Mouse (Mus musculus): Measurements from ENCODE around the gene Grin3a. TPM values are rescaled to one million over a fixed set of nuclear protein-coding genes. Genes with fewer than 3 reads are reported as not detected.
"Not testable (repeated sequence)": the region's sequence is repeated elsewhere in the genome, so short reads cannot be mapped to it uniquely, and the experiment has no call there.

Gene Grin3a
- polyA plus RNA-seq, 1 experiment from 2014 or later, result 2.4 TPM

DNA sequence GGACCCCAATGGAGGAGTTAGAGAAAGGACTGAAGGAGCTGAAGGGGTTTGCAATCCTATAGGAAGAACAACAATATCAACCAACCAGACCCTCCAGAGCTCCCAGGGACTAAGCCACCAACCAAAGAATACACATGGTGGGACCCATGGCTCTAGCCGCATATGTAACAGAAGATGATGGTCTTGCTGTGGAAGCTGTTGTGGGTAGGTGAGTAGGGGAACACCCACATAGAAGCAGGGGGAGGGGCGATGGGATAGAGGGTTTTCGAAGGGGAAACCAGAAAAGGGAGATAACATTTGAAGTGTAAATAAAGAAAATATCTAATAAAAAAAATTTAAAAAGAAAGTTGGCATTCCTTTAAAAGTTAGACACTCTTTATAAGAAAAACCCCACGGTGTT, 220.6 kb downstream of the Grin3a start:
- not testable (repeated sequence) for H3K9me3 ChIP-seq (replicated peaks; ENCODE audit: control insufficient read depth, low read length); H3K36me3 ChIP-seq (ENCODE audit: control insufficient read depth, insufficient read depth, low read length); ATAC-seq (replicated peaks; ENCODE audit: insufficient number of reproducible peaks, low FRiP score, low TSS enrichment); H3K4me1 ChIP-seq (ENCODE audit: control insufficient read depth, insufficient read depth, low read length); H3K27ac ChIP-seq (ENCODE audit: low read depth, low read length); H3K9ac ChIP-seq (ENCODE audit: low read depth, low read length); H3K27me3 ChIP-seq (ENCODE audit: control insufficient read depth, insufficient read depth, low read length); H3K4me3 ChIP-seq (ENCODE audit: low read depth, low read length); H3K4me2 ChIP-seq
- 63% methylated on average over 4 of the region's 4 CpGs for WGBS (ENCODE audit: insufficient replicate concordance)

DNA sequence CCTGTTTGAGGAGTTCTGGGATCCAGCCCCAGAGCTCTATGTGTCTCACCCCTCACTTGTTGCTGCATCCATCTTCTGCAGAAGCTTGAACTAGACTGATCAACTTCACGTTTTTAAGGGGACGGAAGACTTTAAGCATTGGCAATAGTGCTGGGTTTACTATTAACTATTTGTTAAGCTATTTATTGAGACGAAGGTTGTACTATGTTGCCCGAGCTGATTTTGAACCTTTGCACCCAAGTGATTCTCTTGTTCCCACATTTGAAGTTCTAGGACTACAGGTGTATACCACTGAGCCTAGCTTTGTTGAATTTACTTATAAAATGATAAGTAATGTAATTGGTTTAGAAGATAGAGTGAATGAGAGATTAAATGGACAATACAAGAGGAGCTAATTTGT, 221.6 kb downstream of the Grin3a start:
- Histone ChIP-seq H3K27ac (ENCODE audit: low read depth, low read length) (no peak overlapping the region), H3K4me2 (no peak overlapping the region), H3K27me3 (ENCODE audit: control insufficient read depth, insufficient read depth, low read length) (no peaks in the 10 kb centered on the region), H3K4me3 (ENCODE audit: low read depth, low read length) (no peak overlapping the region), H3K9me3 (replicated peaks; ENCODE audit: control insufficient read depth, low read length) (no peaks in the 10 kb centered on the region), H3K9ac (ENCODE audit: low read depth, low read length) (no peak overlapping the region), H3K36me3 (ENCODE audit: control insufficient read depth, insufficient read depth, low read length) (no peaks in the 10 kb centered on the region), H3K4me1 (ENCODE audit: control insufficient read depth, insufficient read depth, low read length) (no peaks in the 10 kb centered on the region)
- 69% methylated on average over 4 of the region's 4 CpGs for WGBS (ENCODE audit: insufficient replicate concordance)
- no peak for ATAC-seq (replicated peaks; ENCODE audit: insufficient number of reproducible peaks, low FRiP score, low TSS enrichment)

DNA sequence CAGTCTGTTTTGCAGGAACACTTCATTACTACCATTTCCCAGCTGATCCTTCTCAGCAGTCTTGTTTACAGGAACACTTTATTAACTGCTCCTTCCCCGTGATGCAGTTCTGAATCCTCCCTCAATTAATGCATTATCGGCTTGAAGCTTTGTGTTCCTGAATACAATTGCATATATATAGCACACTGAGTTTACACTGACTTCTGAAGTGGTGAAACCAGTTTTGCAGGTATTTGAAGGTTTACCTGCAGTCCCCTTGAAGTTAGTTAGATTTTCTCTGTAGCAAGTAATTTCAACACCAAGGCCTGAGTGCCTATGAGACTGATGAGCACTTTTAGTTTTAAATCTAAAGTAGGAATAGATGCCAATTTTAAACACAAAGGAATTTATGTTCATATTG, 223.3 kb downstream of the Grin3a start:
- H3K9ac ChIP-seq (ENCODE audit: low read depth, low read length), result no peak overlapping the region
- H3K27ac ChIP-seq (ENCODE audit: low read depth, low read length), result no peak overlapping the region
- H3K4me2 ChIP-seq, result no peak overlapping the region
- WGBS (ENCODE audit: insufficient replicate concordance), result 76% methylated on average over 2 of the region's 2 CpGs
- no peak overlapping the region for H3K4me3 ChIP-seq (ENCODE audit: low read depth, low read length)
- no peaks in the 10 kb centered on the region for H3K27me3 ChIP-seq (ENCODE audit: control insufficient read depth, insufficient read depth, low read length)
- H3K9me3 ChIP-seq (replicated peaks; ENCODE audit: control insufficient read depth, low read length), result no peaks in the 10 kb centered on the region
- no peaks in the 10 kb centered on the region for H3K36me3 ChIP-seq (ENCODE audit: control insufficient read depth, insufficient read depth, low read length)
- ATAC-seq (replicated peaks; ENCODE audit: insufficient number of reproducible peaks, low FRiP score, low TSS enrichment), result no peak
- H3K4me1 ChIP-seq (ENCODE audit: control insufficient read depth, insufficient read depth, low read length), result no peaks in the 10 kb centered on the region

DNA sequence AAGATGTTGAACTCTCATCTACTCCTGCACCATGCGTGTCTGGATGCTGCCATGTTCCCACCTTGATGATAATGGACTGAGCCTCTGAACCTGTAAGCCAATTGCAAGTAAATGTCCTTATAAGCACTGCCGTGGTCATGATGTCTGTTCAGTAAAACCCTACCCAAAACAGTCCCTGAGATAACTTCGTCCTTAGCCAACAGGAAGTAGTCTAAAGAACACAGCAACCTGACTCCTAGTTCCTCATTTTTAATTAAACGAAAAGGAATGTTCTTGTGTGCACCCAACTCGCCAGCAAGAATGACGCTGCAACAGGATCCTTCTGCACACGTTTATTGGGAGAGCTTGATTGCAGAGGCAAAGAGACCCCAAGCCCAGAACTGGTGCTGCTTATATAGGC, 225.7 kb downstream of the Grin3a start:
- not testable (repeated sequence) for H3K27ac ChIP-seq (ENCODE audit: low read depth, low read length); H3K4me2 ChIP-seq; H3K9me3 ChIP-seq (replicated peaks; ENCODE audit: control insufficient read depth, low read length); ATAC-seq (replicated peaks; ENCODE audit: insufficient number of reproducible peaks, low FRiP score, low TSS enrichment); H3K4me1 ChIP-seq (ENCODE audit: control insufficient read depth, insufficient read depth, low read length); H3K4me3 ChIP-seq (ENCODE audit: low read depth, low read length); H3K9ac ChIP-seq (ENCODE audit: low read depth, low read length); H3K27me3 ChIP-seq (ENCODE audit: control insufficient read depth, insufficient read depth, low read length); H3K36me3 ChIP-seq (ENCODE audit: control insufficient read depth, insufficient read depth, low read length)
- 79% methylated on average over 7 of the region's 7 CpGs for WGBS (ENCODE audit: insufficient replicate concordance)

DNA sequence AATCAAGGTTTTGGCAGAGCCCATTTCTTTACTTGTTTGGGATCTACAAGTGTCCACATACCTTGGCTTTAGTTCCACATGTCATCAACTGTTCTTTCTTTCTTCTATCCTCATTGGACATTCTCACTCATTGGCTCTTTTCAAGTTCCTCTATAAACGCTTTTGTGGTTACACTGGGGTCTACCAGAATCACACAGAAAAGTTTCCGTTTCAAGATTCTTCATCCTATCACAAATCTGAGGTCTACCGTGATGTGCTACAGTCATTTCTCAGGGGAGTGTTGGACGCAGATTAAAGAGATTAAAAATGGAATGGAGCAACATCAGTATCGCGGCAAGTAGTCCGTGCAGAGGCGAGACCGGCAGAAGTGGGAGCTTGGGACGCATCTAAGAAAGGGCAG, 228.6 kb downstream of the Grin3a start:
- H3K27me3 ChIP-seq (ENCODE audit: control insufficient read depth, insufficient read depth, low read length), result no peaks in the 10 kb centered on the region
- no peak overlapping the region for H3K27ac ChIP-seq (ENCODE audit: low read depth, low read length)
- H3K4me2 ChIP-seq, result no peak overlapping the region
- no peak for ATAC-seq (replicated peaks; ENCODE audit: insufficient number of reproducible peaks, low FRiP score, low TSS enrichment)
- H3K9ac ChIP-seq (ENCODE audit: low read depth, low read length), result no peak overlapping the region
- no peaks in the 10 kb centered on the region for H3K9me3 ChIP-seq (replicated peaks; ENCODE audit: control insufficient read depth, low read length)
- no peaks in the 10 kb centered on the region for H3K4me1 ChIP-seq (ENCODE audit: control insufficient read depth, insufficient read depth, low read length)
- H3K4me3 ChIP-seq (ENCODE audit: low read depth, low read length), result no peak overlapping the region
- no peaks in the 10 kb centered on the region for H3K36me3 ChIP-seq (ENCODE audit: control insufficient read depth, insufficient read depth, low read length)
- 87% methylated on average over 10 of the region's 10 CpGs for WGBS (ENCODE audit: insufficient replicate concordance)

Other genes with a start within 250 kb of the Grin3a start
- gene Tmem246, start 247.9 kb downstream of the Grin3a start, polyA plus RNA-seq (2014; fragmentation: Nextera tagmentation; extraction: Ambion mirVana), result 41.8 and 47.8 TPM in 2 replicates
- 35.3 and 35.8 TPM in 2 replicates for gene Rnf20, start 213.7 kb downstream of the Grin3a start, polyA plus RNA-seq (2014; fragmentation: Nextera tagmentation; extraction: Ambion mirVana)
- 0.27 TPM in 1 of 2 replicates, not detected in the other for gene Ppp3r2, start 163.7 kb downstream of the Grin3a start, polyA plus RNA-seq (2014; fragmentation: Nextera tagmentation; extraction: Ambion mirVana)

All from heart, embryonic 11.5 days (tissue).